Mouse (Mus musculus) neural tube, embryonic 12.5 days (tissue): Measurements from ENCODE around the gene Oxct2a. TPM values are rescaled to one million over a fixed set of nuclear protein-coding genes. Genes with fewer than 3 reads are reported as not detected.

Experiments
- ATAC-seq: fragments of 200-750 bp; cut with Nextera tagmentation; 2 replicates; pipeline ENCODE4 v1.8.0; 2017; ENCODE audit warnings: low read depth, mild to moderate bottlenecking, moderate TSS enrichment, moderate library complexity; ENCODE audit not compliant: low FRiP score
- H3K27ac ChIP-seq: fragments of 300-500 bp; sonication (generic); 2 replicates; pipeline ENCODE4 v1.5.1; 2016
- H3K27me3 ChIP-seq: fragments of 300-500 bp; sonication (generic); replicated peaks from 2 replicates; pipeline ENCODE4 v1.6.1; 2016; ENCODE audit warnings: mild to moderate bottlenecking
- H3K36me3 ChIP-seq: fragments of 300-500 bp; sonication (generic); 2 replicates; pipeline ENCODE4 v1.6.1; 2016; ENCODE audit warnings: mild to moderate bottlenecking
- H3K4me1 ChIP-seq: fragments of 300-500 bp; sonication (generic); 2 replicates; pipeline ENCODE4 v1.6.1; 2016
- H3K4me2 ChIP-seq: fragments of 300-500 bp; sonication (generic); replicated peaks from 2 replicates; pipeline ENCODE4 v1.6.1; 2016; ENCODE audit warnings: mild to moderate bottlenecking
- H3K4me3 ChIP-seq: fragments of 300-500 bp; sonication (generic); 2 replicates; pipeline ENCODE4 v1.5.1; 2016
- H3K9ac ChIP-seq: fragments of 300-500 bp; sonication (generic); 2 replicates; pipeline ENCODE4 v1.6.1; 2016; ENCODE audit warnings: mild to moderate bottlenecking
- H3K9me3 ChIP-seq: fragments of 300-500 bp; sonication (generic); 2 replicates; pipeline ENCODE4 v1.6.1; 2016; ENCODE audit warnings: mild to moderate bottlenecking
- WGBS: fragments of 180-500 bp; shearing (Covaris S2); methylation state at CpG from one replicate; pipeline ENCODE4 v1.1.7; 2016; 5-methylcytosine and 5-hydroxymethylcytosine counted together
- polyA plus RNA-seq: library from polyadenylated mRNA; unstranded; fragments of >200 nt; fragmentation: Nextera tagmentation; extraction: Ambion mirVana; gene quantifications from 2 replicates; pipeline ENCODE4 v1.2.1, GENCODE M21; 2016

Oxct2a gene
- polyA plus RNA-seq = not detected in 2 replicates

DNA sequence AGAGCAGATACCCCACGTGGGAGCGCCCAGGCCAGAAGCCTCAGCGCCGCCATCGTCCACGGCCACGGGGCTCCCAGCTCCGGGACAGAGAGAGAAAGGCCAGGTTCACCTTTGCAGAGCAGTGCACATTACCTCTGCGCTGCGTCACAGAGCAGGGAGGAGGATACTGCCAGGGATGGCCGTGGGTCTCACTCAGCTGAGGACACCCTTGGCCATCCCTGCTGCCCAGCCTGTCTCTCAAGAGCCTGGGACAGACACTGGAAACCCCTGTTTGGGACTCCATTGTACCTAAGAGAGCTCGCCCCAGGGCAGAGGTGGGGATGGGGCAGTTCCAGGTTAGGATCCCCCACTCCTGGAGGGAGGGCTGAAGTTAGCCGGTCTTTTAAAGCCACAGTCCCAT is at the start of gene Oxct2a:
Gene Oxct2a (minus strand): TSS at position 101 of the 400 bp plus-strand sequence.
- Histone ChIP-seq H3K36me3 (no peaks in the 10 kb centered on the region), H3K9ac (no peak within 1 kb of the TSS), H3K27ac (no peak within 1 kb of the TSS), H3K9me3 (no peaks in the 10 kb centered on the region), H3K27me3 (peaks cover 20% of the 10 kb centered on the region), H3K4me2 (peak within 1 kb of the TSS; percentile 54), H3K4me1 (no peaks in the 10 kb centered on the region), H3K4me3 (peak within 1 kb of the TSS; percentile 7; the same call in 1 of the 2 replicates)
- ATAC-seq = no peak
- 15% methylated on average over 13 of the region's 13 CpGs for WGBS

DNA sequence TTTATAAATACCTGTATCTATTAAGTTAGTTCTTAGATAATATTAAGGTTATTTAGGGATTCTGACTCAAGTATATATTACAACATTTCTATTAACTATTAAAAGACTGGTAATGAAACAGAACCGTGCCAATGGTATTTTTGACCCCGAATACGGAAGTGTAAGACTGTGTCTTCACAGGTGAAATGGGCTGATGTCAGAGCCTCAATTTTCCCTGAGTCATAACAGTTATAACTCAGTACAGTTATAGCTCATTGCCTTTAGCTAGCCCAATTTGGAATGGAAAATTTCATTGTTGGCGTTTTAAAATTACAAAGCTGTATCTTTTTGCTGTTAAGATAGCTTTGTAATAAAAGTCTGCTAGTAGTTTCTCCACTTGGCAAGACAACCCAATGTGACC is 40.1 kb upstream of the Oxct2a start:
- Histone ChIP-seq H3K9me3 (no peaks in the 10 kb centered on the region), H3K27ac (no peak overlapping the region), H3K4me3 (no peak overlapping the region), H3K4me1 (no peaks in the 10 kb centered on the region), H3K27me3 (no peaks in the 10 kb centered on the region), H3K36me3 (peaks cover 83% of the 10 kb centered on the region), H3K9ac (no peak overlapping the region), H3K4me2 (no peak overlapping the region)
- no peak for ATAC-seq
- WGBS = 96% methylated on average over 4 of the region's 4 CpGs

DNA sequence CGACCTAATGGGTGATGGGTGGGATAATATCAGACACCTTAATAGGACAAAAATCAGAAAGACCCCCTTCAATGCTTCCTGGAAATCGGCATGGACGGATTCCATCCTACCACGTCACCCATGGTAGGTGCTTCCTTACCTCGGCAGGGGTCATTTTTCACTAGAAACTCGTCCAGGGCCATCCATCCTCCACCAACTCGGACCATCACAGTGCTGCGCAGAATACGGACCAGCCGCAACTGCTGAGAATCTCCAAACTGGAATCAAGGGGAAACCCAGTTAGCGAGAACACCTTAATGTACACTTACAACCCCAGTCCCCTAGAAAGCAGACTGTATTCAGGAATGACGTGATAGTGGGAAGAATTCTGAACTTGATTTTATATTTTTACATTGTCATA is 37.3 kb upstream of the Oxct2a start:
- no peak overlapping the region for H3K27ac ChIP-seq
- no peak overlapping the region for H3K9ac ChIP-seq
- H3K27me3 ChIP-seq = no peaks in the 10 kb centered on the region
- no peaks in the 10 kb centered on the region for H3K4me1 ChIP-seq
- no peak for ATAC-seq
- WGBS = 95% methylated on average over 12 of the region's 12 CpGs
- H3K9me3 ChIP-seq = no peaks in the 10 kb centered on the region
- H3K36me3 ChIP-seq = peaks cover 82% of the 10 kb centered on the region
- no peak overlapping the region for H3K4me3 ChIP-seq
- H3K4me2 ChIP-seq = no peak overlapping the region

DNA sequence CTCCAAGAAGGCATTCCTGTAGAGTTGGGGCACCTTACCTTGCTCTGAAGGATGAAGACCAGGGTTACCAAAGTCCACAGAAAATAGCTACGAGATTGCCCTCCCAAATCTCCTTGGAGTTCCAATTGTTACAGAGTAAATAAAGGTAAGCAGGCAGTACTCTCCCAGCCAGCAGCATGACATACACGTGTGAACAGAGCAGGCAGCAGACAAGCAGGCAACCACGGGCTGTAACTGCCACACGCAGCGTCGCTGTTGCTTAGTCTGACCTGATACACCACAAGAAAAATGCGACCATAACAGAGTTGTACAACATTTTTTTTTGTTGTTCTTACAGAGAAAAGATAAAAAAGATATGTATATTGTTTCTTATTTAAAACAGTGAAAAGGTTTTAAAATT is 35.2 kb upstream of the Oxct2a start:
- H3K4me2 ChIP-seq = no peak overlapping the region
- H3K9me3 ChIP-seq = no peaks in the 10 kb centered on the region
- H3K9ac ChIP-seq = no peak overlapping the region
- WGBS = 95% methylated on average over 7 of the region's 7 CpGs
- H3K4me3 ChIP-seq = no peak overlapping the region
- no peak overlapping the region for H3K27ac ChIP-seq
- H3K36me3 ChIP-seq = peaks cover 83% of the 10 kb centered on the region
- H3K4me1 ChIP-seq = no peaks in the 10 kb centered on the region
- H3K27me3 ChIP-seq = no peaks in the 10 kb centered on the region
- no peak for ATAC-seq

DNA sequence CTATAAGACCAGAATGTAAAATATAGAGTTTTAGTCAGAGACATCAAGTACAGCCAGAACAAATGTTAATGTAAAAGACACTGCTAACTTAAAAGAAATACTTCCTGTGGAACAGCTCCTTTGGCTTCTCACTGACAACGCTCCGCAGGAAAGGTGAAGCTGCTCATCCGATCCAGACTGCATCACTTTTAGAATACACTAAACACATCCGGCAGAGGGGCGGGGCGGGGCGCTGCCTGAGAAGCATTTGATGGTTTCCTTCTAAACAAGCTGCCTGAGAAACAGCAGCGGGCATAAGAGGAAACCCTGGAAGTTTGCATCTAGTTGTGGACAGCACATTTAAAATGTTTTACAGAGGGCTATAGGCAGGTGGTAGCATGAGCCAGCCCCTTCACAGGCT is 32.5 kb upstream of the Oxct2a start:
- H3K9me3 ChIP-seq = no peaks in the 10 kb centered on the region
- no peak overlapping the region for H3K4me2 ChIP-seq
- no peaks in the 10 kb centered on the region for H3K27me3 ChIP-seq
- no peak for ATAC-seq
- H3K4me3 ChIP-seq = no peak overlapping the region
- H3K4me1 ChIP-seq = no peaks in the 10 kb centered on the region
- 94% methylated on average over 8 of the region's 8 CpGs for WGBS
- H3K36me3 ChIP-seq = peaks cover 87% of the 10 kb centered on the region
- H3K27ac ChIP-seq = no peak overlapping the region
- H3K9ac ChIP-seq = no peak overlapping the region

DNA sequence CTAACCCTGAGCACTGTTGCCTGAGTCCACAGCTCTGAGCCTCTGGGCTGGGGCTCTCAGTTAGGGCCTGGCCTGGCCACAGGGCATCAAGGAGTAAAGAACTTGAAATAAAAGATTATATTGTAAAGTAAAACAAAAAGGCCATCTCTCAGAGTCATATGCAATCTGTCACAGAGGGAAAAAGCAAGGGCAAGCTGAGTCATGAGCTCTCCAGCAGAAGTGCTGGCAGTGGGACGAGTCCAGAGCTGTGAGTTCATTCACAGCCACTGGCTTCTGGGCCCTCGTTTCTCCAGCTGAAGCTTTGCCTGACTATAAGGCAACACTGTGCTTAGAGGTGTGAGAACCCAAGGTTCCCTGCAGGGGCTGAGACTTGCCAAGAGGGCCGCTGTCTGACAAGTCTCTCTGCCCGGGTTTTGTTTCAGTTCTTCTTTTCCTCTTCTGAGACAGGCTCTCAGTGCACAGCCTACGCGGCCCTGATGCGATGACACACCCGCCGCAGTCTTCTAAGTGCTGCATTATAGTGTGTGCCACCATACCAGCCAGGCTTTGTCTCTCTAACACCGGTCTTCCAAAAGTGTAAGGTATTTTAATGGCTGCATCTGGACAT is 29.9 kb upstream of the Oxct2a start:
- no peak overlapping the region for H3K27ac ChIP-seq
- H3K4me1 ChIP-seq = no peaks in the 10 kb centered on the region
- H3K4me2 ChIP-seq = no peak overlapping the region
- ATAC-seq = no peak
- no peaks in the 10 kb centered on the region for H3K9me3 ChIP-seq
- H3K36me3 ChIP-seq = peaks cover 90% of the 10 kb centered on the region
- 91% methylated on average over 10 of the region's 10 CpGs for WGBS
- no peaks in the 10 kb centered on the region for H3K27me3 ChIP-seq
- H3K9ac ChIP-seq = no peak overlapping the region
- no peak overlapping the region for H3K4me3 ChIP-seq

DNA sequence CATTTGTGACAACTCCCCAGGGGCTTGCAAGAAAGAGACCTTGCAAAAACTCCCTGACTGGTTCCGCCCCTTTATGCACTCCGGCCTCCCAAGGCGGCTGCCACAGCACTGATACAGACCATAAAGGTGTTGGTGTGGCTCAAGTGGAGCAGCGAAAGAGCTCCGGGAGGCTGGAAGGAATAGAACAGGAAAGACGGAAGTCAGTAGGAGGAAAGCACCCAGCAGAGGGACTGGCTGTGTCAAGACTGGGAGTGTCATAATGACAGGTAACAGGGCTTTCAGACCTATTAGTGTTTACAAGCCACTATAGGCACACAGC is 20.0 kb upstream of the Oxct2a start:
- Histone ChIP-seq H3K9me3 (no peaks in the 10 kb centered on the region), H3K36me3 (peaks cover 9% of the 10 kb centered on the region; the same call in 1 of the 2 replicates), H3K4me3 (peak overlapping the region; percentile 50), H3K27ac (no peak overlapping the region), H3K9ac (no peak overlapping the region), H3K4me1 (peaks cover 15% of the 10 kb centered on the region), H3K4me2 (peak overlapping the region; percentile 96), H3K27me3 (peaks cover 45% of the 10 kb centered on the region)
- 4% methylated on average over 6 of the region's 6 CpGs for WGBS
- ATAC-seq = peak; percentile 27

DNA sequence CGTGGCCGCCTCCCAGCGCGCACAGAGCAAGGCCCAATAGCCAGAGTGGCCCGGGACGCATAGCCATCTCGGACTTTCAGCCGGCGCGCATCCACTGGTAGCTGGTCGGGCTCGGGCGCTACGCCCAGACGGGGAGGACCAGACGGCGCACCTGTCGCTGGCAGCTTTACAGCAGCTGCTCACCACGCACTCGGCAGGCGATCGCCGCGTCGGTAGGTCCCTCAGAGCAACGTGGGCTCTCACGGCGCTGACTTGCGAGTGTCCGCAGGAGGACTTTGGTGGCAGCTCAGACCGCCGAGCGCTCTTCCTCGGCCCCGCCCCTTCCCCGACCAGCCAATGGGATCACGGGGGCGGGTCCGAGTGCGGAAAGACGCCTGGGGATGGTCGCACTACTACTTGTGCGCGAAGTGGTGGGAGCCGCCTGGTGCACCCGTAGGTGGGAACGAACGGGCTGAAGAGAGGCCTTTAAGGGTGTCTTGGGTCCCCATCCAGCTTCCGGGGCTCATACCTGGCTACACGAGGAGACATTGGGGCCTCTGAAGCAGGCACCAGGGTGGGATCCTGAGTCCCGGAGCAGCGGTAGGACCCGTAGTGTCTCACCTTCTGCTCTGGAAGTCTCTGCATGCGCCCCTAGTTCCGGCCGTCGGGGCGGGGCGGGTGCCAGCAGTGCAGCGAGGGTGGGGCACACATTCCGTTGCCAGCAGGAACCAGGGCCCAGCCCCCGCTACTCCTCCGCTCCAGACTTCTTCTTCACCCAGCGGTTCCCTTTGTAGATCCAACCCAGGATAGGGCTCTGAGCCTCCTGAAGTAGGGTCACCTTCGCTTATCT is 19.4 kb upstream of the Oxct2a start, which contains the start of gene Bmp8a:
Gene Bmp8a (minus strand): TSS at position 611 of the 829 bp plus-strand sequence.
- H3K27ac ChIP-seq = no peak within 1 kb of the TSS
- peaks cover 45% of the 10 kb centered on the region for H3K27me3 ChIP-seq
- H3K36me3 ChIP-seq = peaks cover 5% of the 10 kb centered on the region; the same call in 1 of the 2 replicates
- peak; percentile 89 for ATAC-seq
- peak within 1 kb of the TSS; percentile 96 for H3K4me2 ChIP-seq
- no peaks in the 10 kb centered on the region for H3K9me3 ChIP-seq
- peaks cover 15% of the 10 kb centered on the region for H3K4me1 ChIP-seq
- H3K9ac ChIP-seq = peak within 1 kb of the TSS; percentile 45
- H3K4me3 ChIP-seq = peak within 1 kb of the TSS; percentile 50
- WGBS = under 1% methylated on average over 65 of the region's 65 CpGs

DNA sequence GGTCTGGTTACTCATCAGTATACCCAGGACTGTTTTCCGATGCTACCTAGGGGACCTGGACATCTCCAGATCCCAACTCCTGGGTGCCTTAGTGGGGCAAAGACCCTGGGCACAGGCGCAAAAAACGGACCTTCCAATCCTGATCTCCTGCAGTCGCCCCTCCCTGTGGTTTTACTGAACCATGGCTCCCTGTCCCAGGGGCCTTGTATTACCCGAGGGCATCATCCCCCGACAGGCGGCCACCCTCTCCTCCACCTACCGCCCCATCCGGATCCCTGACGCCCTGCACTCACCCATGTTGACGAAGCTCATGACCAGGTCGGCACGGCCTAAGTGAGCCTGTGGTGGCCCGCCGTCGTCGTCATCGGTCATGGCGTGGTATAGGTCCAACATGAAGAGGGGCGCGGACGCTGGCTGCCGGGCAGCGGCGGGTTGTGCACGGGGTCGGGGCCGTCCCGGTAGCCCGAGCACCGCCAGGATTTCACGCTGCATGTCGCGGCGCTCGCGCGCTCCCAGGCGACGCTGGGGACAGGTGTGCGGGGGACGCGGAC is 18.7 kb upstream of the Oxct2a start:
- H3K27ac ChIP-seq = no peak overlapping the region
- peak overlapping the region; percentile 96 for H3K4me2 ChIP-seq
- peaks cover 45% of the 10 kb centered on the region for H3K27me3 ChIP-seq
- WGBS = 4% methylated on average over 42 of the region's 43 CpGs
- H3K4me1 ChIP-seq = peaks cover 15% of the 10 kb centered on the region
- H3K36me3 ChIP-seq = no peaks in the 10 kb centered on the region
- peak overlapping the region; percentile 50 for H3K4me3 ChIP-seq
- no peaks in the 10 kb centered on the region for H3K9me3 ChIP-seq
- peak; percentile 49 for ATAC-seq
- H3K9ac ChIP-seq = peak overlapping the region; percentile 45

DNA sequence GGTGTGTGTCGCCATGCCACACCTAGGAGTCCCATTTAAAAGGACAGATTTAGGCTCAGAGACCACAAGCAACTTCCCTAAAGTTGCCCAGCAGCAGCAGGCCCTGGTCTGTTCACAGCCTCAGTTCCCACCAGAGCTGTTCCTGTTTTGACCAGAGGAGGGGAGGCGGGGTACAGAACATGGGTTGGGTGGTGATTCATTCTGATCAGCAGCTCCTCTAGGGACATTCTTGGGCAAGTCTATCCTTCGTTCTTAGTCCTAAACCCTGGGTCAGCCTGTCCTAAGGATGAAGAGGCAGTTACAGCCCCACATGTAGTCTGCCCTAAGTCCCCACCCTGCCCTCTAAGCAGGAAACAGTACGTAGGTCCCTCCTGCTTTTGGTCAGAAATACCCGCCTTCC is 16.8 kb upstream of the Oxct2a start:
- Histone ChIP-seq H3K4me3 (no peak overlapping the region), H3K9ac (no peak overlapping the region), H3K4me2 (no peak overlapping the region), H3K4me1 (peaks cover 15% of the 10 kb centered on the region), H3K27me3 (peaks cover 45% of the 10 kb centered on the region), H3K27ac (no peak overlapping the region), H3K9me3 (no peaks in the 10 kb centered on the region), H3K36me3 (no peaks in the 10 kb centered on the region)
- no peak for ATAC-seq
- WGBS = 71% methylated on average over 5 of the region's 5 CpGs

DNA sequence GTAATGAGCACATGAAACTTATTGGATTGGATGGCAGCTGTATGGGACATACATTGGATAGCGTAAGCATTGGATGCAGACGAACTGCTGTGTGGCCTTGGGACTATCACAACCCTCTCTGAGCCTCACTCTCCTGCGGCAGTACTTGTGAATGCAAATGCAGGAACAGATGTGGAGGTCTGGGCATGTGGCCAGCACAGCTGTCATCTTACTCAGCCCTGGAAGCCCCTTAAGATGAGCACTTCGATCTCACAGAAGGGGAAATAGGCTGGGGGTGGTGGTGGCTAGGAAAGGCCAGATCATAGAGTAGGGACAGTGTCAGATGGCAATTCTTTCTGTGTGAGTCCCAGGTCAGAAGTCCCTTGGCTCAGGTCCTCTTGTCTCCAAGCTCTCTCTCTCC is 14.3 kb upstream of the Oxct2a start:
- Histone ChIP-seq H3K27me3 (peaks cover 27% of the 10 kb centered on the region), H3K27ac (no peak overlapping the region), H3K9ac (no peak overlapping the region), H3K9me3 (no peaks in the 10 kb centered on the region), H3K4me2 (no peak overlapping the region), H3K36me3 (no peaks in the 10 kb centered on the region), H3K4me3 (no peak overlapping the region), H3K4me1 (peaks cover 8% of the 10 kb centered on the region)
- 88% methylated on average over 4 of the region's 4 CpGs for WGBS
- no peak for ATAC-seq

DNA sequence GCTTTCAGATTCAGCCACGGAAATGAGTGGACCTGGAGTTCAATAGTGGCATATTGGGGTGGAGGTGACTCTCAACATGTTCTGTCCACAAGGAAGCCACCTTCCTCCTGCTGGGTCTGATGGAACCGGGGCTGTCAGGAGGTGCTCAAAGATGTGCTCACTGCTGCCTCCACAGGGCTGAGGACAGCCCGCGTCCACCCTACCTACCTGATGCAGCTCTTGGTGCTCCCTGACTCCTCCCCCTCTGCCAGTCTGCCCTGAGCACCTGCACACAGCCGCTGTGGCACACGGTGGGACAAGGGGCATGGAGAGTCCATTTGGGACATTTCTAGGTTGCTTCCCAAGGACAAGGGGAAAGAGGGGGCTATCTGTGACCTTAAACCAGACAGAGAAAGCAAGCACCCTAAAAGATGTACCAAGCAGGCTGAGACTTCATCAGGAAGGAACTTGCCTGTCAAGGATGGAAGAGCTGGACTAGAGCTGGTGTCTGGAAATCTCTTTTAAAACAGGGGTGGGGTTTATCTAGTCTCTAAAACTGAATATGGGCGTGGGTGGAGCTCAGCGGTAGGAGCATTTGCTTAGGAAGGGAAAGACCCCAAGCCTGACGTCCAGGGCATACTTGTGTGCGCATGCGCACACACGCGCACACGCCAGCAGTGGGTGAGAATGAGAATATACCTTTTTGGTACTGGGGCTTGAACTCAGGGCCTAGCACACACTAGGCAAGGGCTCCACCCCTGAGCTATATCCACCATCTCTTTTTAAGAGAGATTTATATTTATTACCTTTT is 12.6 kb upstream of the Oxct2a start:
- no peaks in the 10 kb centered on the region for H3K4me1 ChIP-seq
- no peak for ATAC-seq
- H3K27ac ChIP-seq = no peak overlapping the region
- no peak overlapping the region for H3K4me2 ChIP-seq
- H3K4me3 ChIP-seq = no peak overlapping the region
- H3K27me3 ChIP-seq = peaks cover 10% of the 10 kb centered on the region
- no peak overlapping the region for H3K9ac ChIP-seq
- WGBS = 68% methylated on average over 14 of the region's 14 CpGs
- H3K9me3 ChIP-seq = no peaks in the 10 kb centered on the region
- H3K36me3 ChIP-seq = no peaks in the 10 kb centered on the region
